Mouse (Mus musculus) embryonic facial prominence, embryonic 14.5 days (tissue): ENCODE data around the gene Cfap99. TPM values are rescaled to one million over a fixed set of nuclear protein-coding genes. Genes with fewer than 3 reads are reported as not detected.
A peak's percentile ranks its signal among the peaks of the same experiment; 100 is the strongest.

Source experiments
- ATAC-seq: fragments of 200-750 bp; cut with Nextera tagmentation; 2 replicates; pipeline ENCODE4 v1.8.0; 2017; ENCODE audit warnings: low read depth, moderate number of reproducible peaks, moderate TSS enrichment
- DNase-seq: peaks from one replicate; pipeline ENCODE4 v3.0.0-alpha.2; 2015; ENCODE audit warnings: low spot score
- H3K27ac ChIP-seq: fragments of 300-500 bp; sonication (generic); replicated peaks from 2 replicates; pipeline ENCODE4 v1.5.1; 2014; ENCODE audit warnings: low read depth, mild to moderate bottlenecking, low read length, moderate library complexity
- H3K27me3 ChIP-seq: fragments of 300-500 bp; sonication (generic); replicated peaks from 2 replicates; pipeline ENCODE4 v1.6.1; 2014; ENCODE audit warnings: low read length; ENCODE audit not compliant: control insufficient read depth, insufficient read depth
- H3K36me3 ChIP-seq: fragments of 300-500 bp; sonication (generic); 2 replicates; pipeline ENCODE4 v1.6.1; 2014; ENCODE audit warnings: low read length, mixed read lengths; ENCODE audit not compliant: control insufficient read depth, insufficient read depth
- H3K4me1 ChIP-seq: fragments of 300-500 bp; sonication (generic); 2 replicates; pipeline ENCODE4 v1.6.1; 2014; ENCODE audit warnings: antibody characterized with exemption, low read length; ENCODE audit not compliant: control insufficient read depth, insufficient read depth
- H3K4me2 ChIP-seq: fragments of 300-500 bp; sonication (generic); 2 replicates; pipeline ENCODE4 v1.6.1; 2014; ENCODE audit warnings: low read depth, mild to moderate bottlenecking, low read length, moderate library complexity, mixed read lengths
- H3K4me3 ChIP-seq: fragments of 300-500 bp; sonication (generic); 2 replicates; pipeline ENCODE4 v1.5.1; 2014; ENCODE audit warnings: low read depth, mild to moderate bottlenecking, low read length
- H3K9ac ChIP-seq: fragments of 300-500 bp; sonication (generic); 2 replicates; pipeline ENCODE4 v1.6.1; 2014; ENCODE audit warnings: low read depth, mild to moderate bottlenecking, low read length, moderate library complexity, mixed read lengths
- H3K9me3 ChIP-seq: fragments of 300-500 bp; sonication (generic); 2 replicates; pipeline ENCODE4 v1.6.1; 2016; ENCODE audit warnings: low read length; ENCODE audit not compliant: control insufficient read depth
- WGBS: fragments of 180-500 bp; shearing (Covaris S2); extraction: QIAGEN DNeasy Blood & Tissue Kit; methylation state at CpG from one replicate; pipeline ENCODE4 v1.1.7; 2014; 5-methylcytosine and 5-hydroxymethylcytosine counted together
- polyA plus RNA-seq: library from polyadenylated mRNA; unstranded; fragments of >200 nt; fragmentation: Nextera tagmentation; extraction: Ambion mirVana; gene quantifications from 2 replicates; pipeline ENCODE4 v1.2.1, GENCODE M21; 2014

Gene Cfap99
- polyA plus RNA-seq, 1 experiment from 2014 or later = 0.21 TPM

DNA sequence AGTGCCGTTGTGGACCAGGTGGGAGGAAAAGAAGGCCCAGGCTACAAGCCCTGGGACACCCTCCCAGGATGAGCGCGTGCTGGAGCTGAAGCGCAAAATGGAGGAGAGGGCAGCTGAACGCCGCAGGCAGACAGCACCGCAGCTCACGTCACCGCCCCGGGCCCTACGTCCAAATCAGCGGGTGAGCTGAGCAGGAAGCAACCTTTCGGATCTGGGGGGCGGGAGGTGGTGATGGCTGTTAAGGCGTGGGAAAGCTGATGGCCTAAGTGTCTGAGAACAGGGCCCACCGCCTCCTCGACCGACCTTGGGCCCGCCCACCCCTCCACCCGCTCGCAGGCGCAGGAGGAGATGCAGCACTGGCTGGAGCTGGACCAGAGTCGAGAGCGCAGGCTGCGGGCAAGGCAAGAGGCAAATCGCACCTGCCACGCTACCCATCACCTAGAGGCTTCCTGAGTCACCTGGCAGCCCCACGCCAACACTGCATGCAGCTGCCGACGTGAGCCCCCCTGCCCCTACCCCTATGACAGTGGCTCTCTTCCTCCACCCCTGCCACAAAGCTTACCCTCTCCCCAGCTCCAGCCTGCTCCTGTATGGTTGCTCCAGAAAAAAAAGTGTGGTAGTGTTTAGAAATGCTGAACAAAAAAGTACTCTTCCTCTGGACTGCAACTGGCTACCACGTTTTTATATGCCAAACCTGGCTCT lies 38.6 kb downstream of the Cfap99 start:
- WGBS = 9% methylated on average over 24 of the region's 31 CpGs
- ATAC-seq (peak; percentile 74), DNase-seq (peak; percentile 24)
- Histone ChIP-seq H3K27me3 (no peaks in the 10 kb centered on the region), H3K27ac (peak overlapping the region; percentile 28; the same call in 1 of the 2 replicates), H3K9ac (peak overlapping the region; percentile 61), H3K36me3 (no peaks in the 10 kb centered on the region), H3K4me1 (peaks cover 9% of the 10 kb centered on the region), H3K9me3 (peaks cover 3% of the 10 kb centered on the region; the same call in 1 of the 2 replicates), H3K4me2 (peak overlapping the region; percentile 52), H3K4me3 (peak overlapping the region; percentile 25)

DNA sequence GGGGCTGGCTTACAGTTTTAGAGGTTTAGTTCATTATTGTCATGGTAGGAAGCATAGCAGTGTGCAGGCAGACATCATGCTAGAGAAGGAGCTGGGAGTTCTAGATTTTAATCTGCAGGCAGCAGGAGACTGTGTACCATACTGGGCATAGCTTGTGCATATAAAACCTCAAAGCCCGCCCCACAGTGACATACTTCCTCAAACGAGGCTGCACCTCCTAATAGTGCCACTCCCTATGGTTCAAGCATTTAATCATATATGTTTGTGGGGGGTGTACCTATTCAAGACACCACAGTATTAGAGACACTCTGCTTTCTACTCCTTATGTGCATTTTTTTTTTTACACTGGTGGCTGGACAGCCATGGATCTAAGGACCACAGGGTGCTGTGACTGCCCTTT lies 41.7 kb downstream of the Cfap99 start:
- Histone ChIP-seq H3K27ac (no peak overlapping the region), H3K4me2 (no peak overlapping the region), H3K9ac (no peak overlapping the region), H3K4me1 (peaks cover 10% of the 10 kb centered on the region), H3K4me3 (no peak overlapping the region), H3K27me3 (no peaks in the 10 kb centered on the region), H3K36me3 (no peaks in the 10 kb centered on the region), H3K9me3 (peaks cover 3% of the 10 kb centered on the region; the same call in 1 of the 2 replicates)
- WGBS = 86% methylated on average over 2 of the region's 2 CpGs
- ATAC-seq (no peak), DNase-seq (no peak)

DNA sequence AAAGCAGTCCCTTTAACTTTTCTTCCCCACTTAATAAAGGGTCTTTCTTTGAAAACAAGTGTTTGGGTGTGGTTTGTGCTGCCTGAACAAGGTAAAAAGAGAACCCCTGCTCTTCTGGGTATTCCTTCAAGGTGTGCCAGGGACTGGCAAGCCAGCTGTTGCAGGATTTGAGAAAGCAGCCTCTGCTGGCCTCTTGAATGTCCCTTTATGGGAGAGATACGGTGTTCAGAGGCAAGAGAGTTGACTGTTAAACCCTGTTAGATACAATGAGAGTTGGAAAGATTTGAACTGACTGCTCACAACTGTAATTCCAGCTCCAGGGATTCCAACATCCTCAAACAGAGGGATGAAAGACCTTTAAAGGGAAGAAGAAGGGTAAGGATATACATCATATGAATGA lies 45.7 kb downstream of the Cfap99 start:
- Histone ChIP-seq H3K4me3 (no peak overlapping the region), H3K27ac (no peak overlapping the region), H3K9me3 (peaks cover 3% of the 10 kb centered on the region; the same call in 1 of the 2 replicates), H3K27me3 (no peaks in the 10 kb centered on the region), H3K4me1 (peaks cover 13% of the 10 kb centered on the region), H3K36me3 (peaks cover 6% of the 10 kb centered on the region; the same call in 1 of the 2 replicates), H3K4me2 (no peak overlapping the region), H3K9ac (no peak overlapping the region)
- no peak for ATAC-seq
- 84% methylated on average over 1 of the region's 1 CpGs for WGBS
- DNase-seq = no peak

DNA sequence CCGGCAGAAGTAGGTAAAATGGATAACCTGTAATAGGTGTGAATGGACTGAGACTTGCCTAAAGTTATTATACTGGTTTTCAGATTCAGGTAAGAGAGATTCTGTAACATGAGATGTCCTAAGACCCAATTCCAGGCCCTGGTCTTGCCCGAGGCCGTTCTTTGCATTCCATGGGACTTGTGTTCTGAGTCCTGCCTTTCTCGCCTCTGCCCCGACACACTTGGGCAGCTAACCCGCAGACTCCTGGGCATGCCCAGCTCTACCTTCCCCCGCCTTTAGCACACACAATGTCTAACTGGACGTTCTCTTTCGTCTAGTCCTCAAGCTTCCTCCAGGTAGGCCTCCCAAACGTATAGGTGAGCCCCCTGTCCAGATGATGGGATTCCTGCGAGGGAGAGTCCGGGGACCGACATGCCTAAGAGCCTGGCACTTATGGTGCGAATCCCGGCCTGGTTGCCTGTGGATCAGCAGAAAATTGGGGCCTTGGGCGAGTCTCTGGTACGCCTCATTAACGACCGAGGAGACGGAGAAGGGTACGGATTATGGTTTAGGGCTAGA lies 47.2 kb downstream of the Cfap99 start:
- peak; percentile 51 for ATAC-seq
- 1% methylated on average over 21 of the region's 21 CpGs for WGBS
- Histone ChIP-seq H3K4me1 (peaks cover 13% of the 10 kb centered on the region), H3K4me3 (peak overlapping the region; percentile 89), H3K9me3 (no peaks in the 10 kb centered on the region), H3K27me3 (no peaks in the 10 kb centered on the region), H3K27ac (peak overlapping the region; percentile 87), H3K36me3 (peaks cover 6% of the 10 kb centered on the region; the same call in 1 of the 2 replicates), H3K4me2 (peak overlapping the region; percentile 83), H3K9ac (peak overlapping the region; percentile 97)
- DNase-seq = peak; percentile 35

DNA sequence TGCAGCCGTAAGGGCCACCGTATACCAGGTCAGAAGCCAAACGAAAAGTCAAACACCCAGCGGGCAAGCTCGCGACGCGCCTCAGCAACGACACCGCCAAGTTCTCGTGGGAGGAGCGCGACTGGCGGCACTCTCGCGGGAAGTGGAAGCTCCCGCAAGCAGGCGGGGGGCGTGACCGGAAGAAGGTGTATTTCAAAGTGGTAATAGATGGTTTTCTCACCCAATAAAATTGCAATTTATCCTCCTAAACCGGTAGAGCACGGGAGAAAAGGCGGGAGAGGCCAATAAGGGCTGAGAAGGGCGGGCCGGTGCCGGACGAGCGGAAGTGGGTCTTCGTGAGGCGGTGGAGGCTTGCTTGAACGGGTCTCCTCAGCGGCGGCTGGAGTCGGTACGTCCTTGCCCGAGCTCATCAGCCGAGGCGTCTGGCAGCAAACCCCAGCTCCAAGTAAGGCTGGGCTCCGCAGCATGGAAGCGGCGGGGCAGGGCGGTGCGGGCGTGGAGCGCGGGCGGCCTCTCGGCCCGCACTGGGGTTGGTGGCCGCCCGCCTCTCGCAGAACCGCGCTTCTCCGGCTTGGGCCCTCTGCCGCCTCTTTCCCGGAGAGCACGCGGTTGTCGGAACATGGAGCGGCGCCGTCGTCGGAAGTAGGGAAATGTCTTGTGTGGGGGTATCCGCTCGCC lies 47.8 kb downstream of the Cfap99 start, which contains the start of gene Rnf4:
Rnf4 (plus strand) TSS at position 193 of the 678 bp plus-strand sequence.
- Histone ChIP-seq H3K9ac (peak within 1 kb of the TSS; percentile 97), H3K27me3 (no peaks in the 10 kb centered on the region), H3K4me3 (peak within 1 kb of the TSS; percentile 89), H3K4me2 (peak within 1 kb of the TSS; percentile 83), H3K4me1 (peaks cover 13% of the 10 kb centered on the region), H3K36me3 (peaks cover 6% of the 10 kb centered on the region; the same call in 1 of the 2 replicates), H3K27ac (peak within 1 kb of the TSS; percentile 98), H3K9me3 (no peaks in the 10 kb centered on the region)
- WGBS = under 1% methylated on average over 41 of the region's 67 CpGs
- ATAC-seq = peak; percentile 98
- DNase-seq = peak; percentile 100

DNA sequence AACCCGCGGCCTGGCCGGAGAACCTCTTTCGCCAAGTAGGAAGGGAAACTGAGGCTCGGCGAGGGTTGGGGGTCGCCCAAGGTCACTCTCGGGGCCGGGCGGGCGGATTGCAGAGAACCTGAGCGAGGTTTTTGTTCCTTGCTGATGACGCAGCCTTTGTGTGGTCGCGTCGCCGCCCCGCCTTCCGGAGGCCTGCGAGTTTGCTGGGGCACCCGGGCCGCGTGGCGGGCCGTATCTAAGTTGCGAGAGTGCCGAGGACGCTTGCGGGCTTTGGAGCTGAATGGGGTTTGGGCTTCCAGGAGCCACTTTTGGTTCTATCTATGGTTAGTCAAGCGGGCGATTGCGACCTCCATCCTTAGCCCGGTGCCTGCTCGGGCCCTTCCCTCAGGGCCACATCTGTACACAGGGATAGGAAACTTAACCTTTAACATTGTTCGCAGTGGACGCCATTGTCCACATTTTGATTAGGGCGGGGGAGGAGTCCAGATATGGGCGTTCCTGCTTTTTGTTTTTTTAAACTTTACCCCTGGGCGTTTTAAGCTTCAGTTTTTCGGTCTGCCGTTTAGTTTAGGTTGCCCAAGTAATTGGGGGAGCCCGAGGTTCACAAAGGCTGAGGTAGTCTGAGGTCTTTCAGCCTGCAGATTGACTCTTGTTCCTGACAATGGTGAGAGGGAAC lies 48.5 kb downstream of the Cfap99 start:
- under 1% methylated on average over 33 of the region's 42 CpGs for WGBS
- DNase-seq (peak; percentile 77), ATAC-seq (peak; percentile 45)
- Histone ChIP-seq H3K9me3 (no peaks in the 10 kb centered on the region), H3K4me3 (peak overlapping the region; percentile 89), H3K9ac (peak overlapping the region; percentile 96), H3K4me1 (peaks cover 13% of the 10 kb centered on the region), H3K27ac (peak overlapping the region; percentile 98), H3K36me3 (peaks cover 6% of the 10 kb centered on the region; the same call in 1 of the 2 replicates), H3K4me2 (peak overlapping the region; percentile 64), H3K27me3 (no peaks in the 10 kb centered on the region)

DNA sequence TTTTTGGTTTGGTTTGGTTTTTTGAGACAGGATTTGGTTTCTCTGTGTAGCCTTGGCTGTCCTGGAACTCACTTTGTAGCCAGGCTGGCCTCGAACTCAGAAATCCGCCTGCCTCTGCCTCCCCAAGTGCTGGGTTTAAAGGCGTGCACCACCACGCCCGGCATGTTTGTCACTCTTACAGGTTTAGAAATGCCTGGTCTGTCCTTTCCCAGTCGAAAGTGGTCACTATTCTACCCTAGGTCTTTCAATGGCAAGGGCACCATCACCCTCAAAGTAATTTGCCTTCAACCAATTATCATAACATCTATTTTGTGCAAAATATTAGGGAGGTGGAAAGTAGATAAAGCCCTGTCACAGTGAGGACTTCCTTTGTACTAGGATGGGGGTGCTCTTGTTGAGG lies 51.8 kb downstream of the Cfap99 start:
- Histone ChIP-seq H3K27ac (no peak overlapping the region), H3K4me2 (no peak overlapping the region), H3K9ac (no peak overlapping the region), H3K4me3 (no peak overlapping the region), H3K9me3 (no peaks in the 10 kb centered on the region), H3K27me3 (no peaks in the 10 kb centered on the region), H3K36me3 (peaks cover 30% of the 10 kb centered on the region), H3K4me1 (peaks cover 11% of the 10 kb centered on the region)
- 91% methylated on average over 6 of the region's 6 CpGs for WGBS
- DNase-seq (no peak), ATAC-seq (no peak)

DNA sequence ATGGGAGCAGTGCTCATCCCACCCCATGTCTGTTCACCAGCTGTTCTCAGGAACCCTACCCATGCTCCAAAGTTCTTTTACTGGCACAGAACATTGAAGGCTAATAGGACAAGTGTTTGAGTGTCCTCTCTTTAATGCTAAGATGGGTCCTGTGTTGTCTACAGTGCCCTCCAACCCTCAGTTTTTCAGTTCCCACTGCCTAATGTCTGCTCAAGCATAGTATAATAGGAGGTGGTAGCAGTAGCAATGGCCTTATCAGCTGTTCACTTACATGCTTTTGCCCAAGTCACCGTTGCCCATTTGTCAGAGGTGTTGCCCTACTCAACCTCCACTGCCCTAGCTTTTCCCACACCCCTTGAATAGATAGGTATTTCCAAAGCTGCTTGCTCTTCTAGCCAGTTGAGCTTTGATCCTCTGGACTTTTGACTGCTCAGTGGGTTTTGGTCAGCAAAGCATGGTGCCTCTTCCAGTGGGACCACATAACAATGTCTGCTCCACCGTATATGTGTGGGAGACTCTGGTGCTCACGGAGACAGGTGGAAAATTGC lies 63.8 kb downstream of the Cfap99 start:
- Histone ChIP-seq H3K4me3 (no peak overlapping the region), H3K27me3 (no peaks in the 10 kb centered on the region), H3K4me1 (no peaks in the 10 kb centered on the region), H3K9me3 (no peaks in the 10 kb centered on the region), H3K9ac (no peak overlapping the region), H3K36me3 (peaks cover 97% of the 10 kb centered on the region), H3K4me2 (no peak overlapping the region), H3K27ac (no peak overlapping the region)
- WGBS = 95% methylated on average over 3 of the region's 3 CpGs
- DNase-seq (no peak), ATAC-seq (no peak)
